Mouse (Mus musculus) midbrain, postnatal 0 days (tissue): ENCODE data around the gene Nhlrc2. TPM values are rescaled to one million over a fixed set of nuclear protein-coding genes. Genes with fewer than 3 reads are reported as not detected.
A peak's percentile ranks its signal among the peaks of the same experiment; 100 is the strongest.

Experiments
- ATAC-seq: fragments of 200-750 bp; cut with Nextera tagmentation; 2 replicates; pipeline ENCODE4 v1.8.0; 2017; ENCODE audit warnings: moderate number of reproducible peaks, mild to moderate bottlenecking, moderate TSS enrichment, moderate library complexity; ENCODE audit not compliant: low FRiP score
- DNase-seq: peaks from one replicate; pipeline ENCODE4 v3.0.0-alpha.2; 2015; ENCODE audit warnings: low spot score
- H3K27ac ChIP-seq: fragments of 300-500 bp; sonication (generic); 2 replicates; pipeline ENCODE4 v1.5.1; 2014; ENCODE audit warnings: low read depth, mild to moderate bottlenecking, low read length, mixed read lengths
- H3K27me3 ChIP-seq: fragments of 300-500 bp; sonication (generic); 2 replicates; pipeline ENCODE4 v1.6.1; 2014; ENCODE audit warnings: low read length, control low read depth, mixed read lengths; ENCODE audit not compliant: insufficient read depth
- H3K36me3 ChIP-seq: fragments of 300-500 bp; sonication (generic); 2 replicates; pipeline ENCODE4 v1.6.1; 2014; ENCODE audit warnings: low read length, control low read depth, mixed read lengths; ENCODE audit not compliant: insufficient read depth
- H3K4me1 ChIP-seq: fragments of 300-500 bp; sonication (generic); 2 replicates; pipeline ENCODE4 v1.6.1; 2014; ENCODE audit warnings: mild to moderate bottlenecking, control low read depth, antibody characterized with exemption, low read length, mixed read lengths; ENCODE audit not compliant: insufficient read depth
- H3K4me2 ChIP-seq: fragments of 300-500 bp; sonication (generic); 2 replicates; pipeline ENCODE4 v1.6.1; 2014; ENCODE audit warnings: low read depth, mild to moderate bottlenecking, low read length, mixed read lengths; ENCODE audit not compliant: poor library complexity, severe bottlenecking
- H3K4me3 ChIP-seq: fragments of 300-500 bp; sonication (generic); 2 replicates; pipeline ENCODE4 v1.5.1; 2014; ENCODE audit warnings: low read depth, mild to moderate bottlenecking, low read length, moderate library complexity
- H3K9ac ChIP-seq: fragments of 300-500 bp; sonication (generic); replicated peaks from 2 replicates; pipeline ENCODE4 v1.6.1; 2014; ENCODE audit warnings: mild to moderate bottlenecking, low read length, moderate library complexity, mixed read lengths; ENCODE audit not compliant: poor library complexity, severe bottlenecking
- H3K9me3 ChIP-seq: fragments of 300-500 bp; sonication (generic); 2 replicates; pipeline ENCODE4 v1.6.1; 2016; ENCODE audit warnings: low read length, control low read depth
- CTCF ChIP-seq: IDR thresholded peaks from 2 replicates; pipeline ENCODE4 v1.5.1; 2016; ENCODE audit warnings: antibody characterized with exemption, mild to moderate bottlenecking
- WGBS: fragments of 180-500 bp; shearing (Covaris S2); extraction: QIAGEN DNeasy Blood & Tissue Kit; methylation state at CpG from one replicate; pipeline ENCODE4 v1.1.7; 2014; 5-methylcytosine and 5-hydroxymethylcytosine counted together
- polyA plus RNA-seq: library from polyadenylated mRNA; unstranded; fragments of >200 nt; fragmentation: Nextera tagmentation; extraction: Ambion mirVana; gene quantifications from 2 replicates; pipeline ENCODE4 v1.2.1, GENCODE M21; 2015
- total RNA-seq: library from RNA; depleted of rRNA; stranded (reverse); fragments of >200 nt; gene quantifications from 2 replicates; pipeline ENCODE4 v1.2.3, GENCODE M21; 2014

Nhlrc2 gene
- total and polyA plus RNA-seq, 2 experiments from 2014 or later = 6.6 to 9.9 TPM

DNA sequence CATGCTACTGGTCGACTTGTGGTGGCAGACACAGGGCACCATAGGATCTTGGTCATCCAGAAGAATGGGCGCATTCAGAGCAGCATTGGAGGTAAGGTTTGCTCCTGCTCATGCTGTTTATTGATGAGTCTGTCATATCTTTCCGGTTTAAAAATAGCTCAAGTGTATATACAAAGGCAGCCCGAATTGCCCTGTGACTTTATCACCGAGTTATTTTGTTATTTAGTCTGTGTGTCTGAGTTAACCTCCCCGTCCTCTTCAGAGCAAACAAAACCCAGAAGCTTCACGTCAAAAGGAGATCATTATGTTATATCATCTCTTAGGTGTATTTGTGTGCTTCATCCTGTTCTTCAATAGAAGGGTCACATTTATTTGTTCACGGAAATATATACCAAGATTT is 22.7 kb downstream of the Nhlrc2 start:
- Histone ChIP-seq H3K9ac (no peak overlapping the region), H3K4me2 (no peak overlapping the region), H3K9me3 (no peaks in the 10 kb centered on the region), H3K36me3 (no peaks in the 10 kb centered on the region), H3K4me1 (no peaks in the 10 kb centered on the region), H3K4me3 (no peak overlapping the region), H3K27ac (no peak overlapping the region), H3K27me3 (no peaks in the 10 kb centered on the region)
- 93% methylated on average over 8 of the region's 8 CpGs for WGBS
- no peak for TF ChIP-seq CTCF
- no peak for DNase-seq
- ATAC-seq = no peak

DNA sequence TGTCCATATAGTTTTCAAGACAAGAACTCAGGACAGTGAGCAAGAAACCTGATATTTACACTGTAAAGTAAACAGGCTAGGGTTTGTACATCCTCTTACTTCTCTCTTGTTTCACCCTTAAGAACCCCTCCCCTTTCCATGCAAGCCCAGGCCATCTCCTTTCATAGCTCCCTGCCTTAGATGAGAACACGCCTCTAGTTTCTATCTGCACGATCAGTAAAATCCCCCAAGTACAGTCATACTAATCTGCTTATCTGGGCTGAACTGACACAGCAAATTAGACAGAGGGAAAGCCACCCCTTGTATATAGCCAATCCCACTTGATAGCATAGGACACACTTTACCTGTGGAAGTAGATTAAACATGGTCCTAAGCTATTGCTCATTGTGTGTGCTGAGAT is 23.2 kb downstream of the Nhlrc2 start:
- H3K4me1 ChIP-seq = no peaks in the 10 kb centered on the region
- WGBS = 58% methylated on average over 2 of the region's 2 CpGs
- H3K9me3 ChIP-seq = no peaks in the 10 kb centered on the region
- H3K27ac ChIP-seq = no peak overlapping the region
- DNase-seq (no peak), ATAC-seq (no peak)
- no peaks in the 10 kb centered on the region for H3K27me3 ChIP-seq
- H3K9ac ChIP-seq = no peak overlapping the region
- no peak for TF ChIP-seq CTCF
- no peak overlapping the region for H3K4me3 ChIP-seq
- H3K36me3 ChIP-seq = no peaks in the 10 kb centered on the region
- H3K4me2 ChIP-seq = no peak overlapping the region

DNA sequence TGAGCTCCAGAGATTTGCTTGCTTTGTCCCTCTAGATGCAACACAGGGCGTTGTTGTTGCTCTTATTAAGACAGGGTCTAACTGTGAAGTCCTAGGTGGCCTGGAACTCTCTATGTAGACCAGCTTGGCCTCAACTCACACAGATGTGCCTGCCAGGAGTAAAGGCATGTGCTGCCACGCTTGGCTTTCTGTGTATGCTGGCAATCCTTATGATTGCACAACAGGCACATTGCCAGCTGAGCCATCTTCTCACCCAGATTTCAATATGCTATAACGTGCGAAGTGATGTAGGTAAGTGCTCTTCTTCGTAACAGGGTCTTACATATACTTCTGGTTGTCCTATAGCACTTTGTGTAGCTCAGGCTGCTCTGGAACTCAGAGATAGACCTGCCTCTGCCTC is 23.9 kb downstream of the Nhlrc2 start:
- DNase-seq (peak; percentile 4), ATAC-seq (no peak)
- no peaks in the 10 kb centered on the region for H3K27me3 ChIP-seq
- no peak overlapping the region for H3K4me2 ChIP-seq
- no peak overlapping the region for H3K9ac ChIP-seq
- no peak overlapping the region for H3K4me3 ChIP-seq
- H3K36me3 ChIP-seq = peaks cover under 1% of the 10 kb centered on the region; the same call in 1 of the 2 replicates
- no peaks in the 10 kb centered on the region for H3K4me1 ChIP-seq
- no peak overlapping the region for H3K27ac ChIP-seq
- WGBS = 94% methylated on average over 5 of the region's 5 CpGs
- TF ChIP-seq CTCF = no peak
- H3K9me3 ChIP-seq = no peaks in the 10 kb centered on the region

DNA sequence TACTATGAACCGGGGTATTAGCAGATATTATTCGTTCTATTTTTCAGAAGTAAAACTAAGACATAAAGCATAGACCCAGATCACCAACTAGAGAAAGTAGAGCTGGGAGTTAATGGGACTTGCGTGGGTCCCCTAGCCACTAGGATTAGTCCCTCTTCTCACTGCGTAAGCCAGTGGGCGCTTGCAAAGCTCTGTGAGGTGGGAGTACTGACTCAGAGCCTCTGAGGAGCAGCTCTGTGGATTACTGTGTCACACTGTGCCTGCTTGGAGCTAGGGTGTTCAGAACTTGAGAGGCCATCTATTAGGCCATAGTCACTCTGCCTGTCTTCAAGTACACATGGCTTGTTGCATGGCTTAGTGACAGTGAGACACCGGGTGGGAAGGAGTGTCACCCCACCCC is 25.1 kb downstream of the Nhlrc2 start:
- Histone ChIP-seq H3K27ac (no peak overlapping the region), H3K36me3 (peaks cover 3% of the 10 kb centered on the region; the same call in 1 of the 2 replicates), H3K4me2 (no peak overlapping the region), H3K27me3 (no peaks in the 10 kb centered on the region), H3K4me3 (no peak overlapping the region), H3K9me3 (no peaks in the 10 kb centered on the region), H3K4me1 (no peaks in the 10 kb centered on the region), H3K9ac (no peak overlapping the region)
- WGBS = 87% methylated on average over 6 of the region's 6 CpGs
- no peak for ATAC-seq
- TF ChIP-seq CTCF = no peak
- DNase-seq = no peak

DNA sequence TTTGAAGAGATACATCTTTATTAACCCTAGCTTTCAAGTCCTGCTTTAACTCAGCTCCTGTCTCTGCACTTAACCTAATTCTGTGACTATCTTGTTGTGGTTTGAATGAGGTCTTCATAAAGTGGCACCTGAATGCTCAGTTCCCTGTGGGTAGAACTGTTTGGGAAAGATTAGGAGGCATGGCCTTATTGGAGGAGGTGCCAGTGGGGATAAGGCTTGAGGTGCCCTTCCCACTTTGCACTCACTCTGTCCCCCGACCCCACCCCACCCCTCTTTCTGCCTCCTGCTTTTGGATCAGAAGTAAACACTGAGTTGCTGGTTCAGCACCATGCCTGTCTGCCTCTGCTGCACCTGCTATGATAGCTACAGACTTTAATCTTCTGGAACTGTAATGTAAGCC is 29.7 kb downstream of the Nhlrc2 start:
- Histone ChIP-seq H3K4me2 (no peak overlapping the region), H3K9ac (no peak overlapping the region), H3K4me1 (no peaks in the 10 kb centered on the region), H3K9me3 (no peaks in the 10 kb centered on the region), H3K4me3 (no peak overlapping the region), H3K36me3 (peaks cover 3% of the 10 kb centered on the region; the same call in 1 of the 2 replicates), H3K27ac (no peak overlapping the region), H3K27me3 (no peaks in the 10 kb centered on the region)
- no peak for TF ChIP-seq CTCF
- ATAC-seq (no peak), DNase-seq (no peak)
- WGBS = 93% methylated on average over 1 of the region's 1 CpGs

DNA sequence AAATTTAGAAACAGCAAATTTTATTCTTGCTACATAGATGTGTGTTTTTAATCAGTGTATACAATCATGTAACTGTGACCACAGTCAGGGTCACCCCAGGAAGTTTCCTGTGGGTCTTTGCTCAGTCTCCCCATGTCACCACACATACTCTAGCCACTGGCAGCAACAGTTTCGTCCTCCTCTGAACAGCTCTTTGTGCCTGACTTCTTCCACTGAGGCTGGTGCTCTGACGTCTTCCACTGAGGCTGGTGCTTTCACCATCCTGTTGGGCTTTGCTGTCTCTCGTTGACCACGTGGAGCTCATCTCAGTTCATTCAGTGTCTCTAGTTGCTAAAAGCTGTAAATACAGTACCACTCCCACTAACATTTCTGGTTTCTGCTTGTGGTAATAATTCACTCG is 33.9 kb downstream of the Nhlrc2 start:
- Histone ChIP-seq H3K4me1 (no peaks in the 10 kb centered on the region), H3K9me3 (no peaks in the 10 kb centered on the region), H3K36me3 (peaks cover 6% of the 10 kb centered on the region; the same call in 1 of the 2 replicates), H3K27ac (no peak overlapping the region), H3K27me3 (no peaks in the 10 kb centered on the region), H3K4me3 (no peak overlapping the region), H3K9ac (no peak overlapping the region), H3K4me2 (no peak overlapping the region)
- ATAC-seq = no peak
- TF ChIP-seq CTCF = no peak
- no peak for DNase-seq
- WGBS = 90% methylated on average over 5 of the region's 5 CpGs
